12 mouse cellular contexts compared by ENCODE assay signal in the genomic region with DNA sequence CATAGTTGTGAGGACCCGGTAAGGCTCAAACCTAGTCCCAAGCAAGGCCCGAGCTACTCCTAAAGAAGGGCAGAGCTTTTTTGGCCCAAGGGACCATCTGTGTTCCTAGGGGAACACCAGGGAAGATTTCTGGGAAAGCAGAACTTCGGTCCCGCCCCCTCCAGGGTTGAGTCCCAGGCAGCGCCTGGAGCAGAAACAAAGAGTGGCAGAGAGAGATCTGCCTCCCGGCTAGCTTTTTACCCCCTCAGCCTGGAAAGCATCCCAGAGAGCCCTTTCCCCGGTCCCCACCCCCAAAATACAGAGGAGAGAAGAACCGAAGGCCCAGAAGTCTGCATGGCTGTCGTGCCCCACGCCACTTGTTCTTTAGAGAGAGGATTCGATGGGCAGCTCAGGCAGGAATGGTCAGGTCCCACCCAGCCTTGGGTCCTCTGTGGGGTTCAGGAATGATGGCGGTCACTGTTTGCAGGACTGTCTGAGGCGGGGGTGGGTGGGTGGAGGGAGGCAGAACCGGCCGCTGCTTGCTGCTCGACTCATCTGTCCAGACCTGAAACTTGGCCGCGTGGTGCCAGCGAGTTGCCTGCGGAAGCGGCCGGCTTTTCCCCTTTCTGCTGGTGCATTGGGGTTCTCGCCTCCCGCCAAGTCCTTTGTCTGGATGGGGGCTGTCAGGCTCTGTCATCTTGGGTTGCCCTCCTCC. TPM values are rescaled to one million over a fixed set of nuclear protein-coding genes. Genes with fewer than 3 reads are reported as not detected.
DNase-seq lines count a peak whose midpoint lies in the region; ATAC-seq and TF ChIP-seq lines count a peak whose summit lies in the region.
"Had no signal": no experiment of that assay in that cellular context is flagged by ENCODE, and none has a peak within 500 bp of the region (broad histone marks: within the 10 kb centered on the region; RNA-seq: fewer than 3 reads in every experiment).

No protein-coding gene starts in this region.

- no peak overlapping the region for H3K4me2 ChIP-seq in forebrain, embryonic 16.5 days (ENCODE audit: low read length)
- no peak overlapping the region for H3K4me2 ChIP-seq in forebrain, postnatal 0 days (ENCODE audit: low read depth)
- H3K4me2 ChIP-seq: liver, embryonic 13.5 days had no signal

- in situ Hi-C loops in ES-E14 (cut with MboI; ENCODE audit: low sequenced_read_pairs in 2 of 2, unreplicated experiment in 2 of 2), result no loop called here

- no peak for DNase-seq in forebrain, postnatal 0 days
- no peak for DNase-seq in ES-E14 (ENCODE audit: low read depth, low spot score)
- peak; percentile 68 for DNase-seq in limb, embryonic 10.5 days (ENCODE audit: low spot score)
- no peak for DNase-seq in MN1 (ENCODE audit: low spot score)
- no peak for DNase-seq in urinary bladder, postnatal 10 days (ENCODE audit: low spot score)
- DNase-seq in urinary bladder, adult 18-20 months (ENCODE audit: low spot score in 2 of 2), result no peak
- DNase-seq: B cell, adult 2 months; liver, embryonic 13.5 days had no signal

- no peak overlapping the region for H3K27ac ChIP-seq in forebrain, embryonic 16.5 days (ENCODE audit: low read length)
- H3K27ac ChIP-seq in forebrain, postnatal 0 days (ENCODE audit: low read depth, low read length), result no peak overlapping the region
- H3K27ac ChIP-seq in ES-E14 (ENCODE audit: insufficient read depth, low read depth, low read length, poor library complexity, severe bottlenecking), result no peak overlapping the region
- no peak overlapping the region for H3K27ac ChIP-seq in limb, embryonic 10.5 days
- H3K27ac ChIP-seq: liver, embryonic 13.5 days had no signal

- no peak overlapping the region for H3K9ac ChIP-seq in forebrain, embryonic 16.5 days (replicated peaks; ENCODE audit: low read depth, low read length)
- no peak overlapping the region for H3K9ac ChIP-seq in forebrain, postnatal 0 days
- peak overlapping the region; percentile 9; the same call in 1 of the 2 replicates for H3K9ac ChIP-seq in ES-E14 (ENCODE audit: insufficient read depth, low read depth, low read length, poor library complexity, severe bottlenecking)
- H3K9ac ChIP-seq: liver, embryonic 13.5 days had no signal

- peaks cover 78% of the 10 kb centered on the region for H3K27me3 ChIP-seq in forebrain, embryonic 16.5 days (replicated peaks; ENCODE audit: control insufficient read depth, insufficient read depth, low read length)
- peaks cover 89% of the 10 kb centered on the region for H3K27me3 ChIP-seq in forebrain, postnatal 0 days (ENCODE audit: insufficient read depth, low read length)
- peaks cover 98% of the 10 kb centered on the region for H3K27me3 ChIP-seq in limb, embryonic 10.5 days (ENCODE audit: low read depth, poor library complexity, severe bottlenecking)

- 0% methylated on average over 24 of the region's 24 CpGs for WGBS in forebrain, embryonic 16.5 days
- WGBS in forebrain, postnatal 0 days, result 1% methylated on average over 24 of the region's 24 CpGs
- under 1% methylated on average over 24 of the region's 24 CpGs for WGBS in limb, embryonic 10.5 days

- peak; percentile 45 for ATAC-seq in forebrain, embryonic 16.5 days
- no peak for ATAC-seq in forebrain, postnatal 0 days
- 0 out of 2 replicates have a peak, but pooled peaks have one; percentile 37 for ATAC-seq in common myeloid progenitor, adult 5-6 weeks (replicated peaks; ENCODE audit: low read depth, poor library complexity, severe bottlenecking)

- TF ChIP-seq CTCF in forebrain, postnatal 0 days (IDR thresholded peaks at IDR 0.05; ENCODE audit: low read depth), result no peak

- no peak overlapping the region for H3K4me3 ChIP-seq in forebrain, embryonic 16.5 days (replicated peaks; ENCODE audit: low read length)
- H3K4me3 ChIP-seq in forebrain, postnatal 0 days (ENCODE audit: low read depth, low read length), result no peak overlapping the region
- peak overlapping the region; percentile 38 to 45 for H3K4me3 ChIP-seq in ES-E14 (ENCODE audit: insufficient read depth in 1 of 2, low read depth in 1 of 2, low read length in 2 of 2, poor library complexity in 1 of 2, severe bottlenecking in 1 of 2)
- H3K4me3 ChIP-seq in limb, embryonic 10.5 days, result peak overlapping the region; percentile 19
- H3K4me3 ChIP-seq: liver, embryonic 13.5 days had no signal

- no peaks in the 10 kb centered on the region for H3K36me3 ChIP-seq in forebrain, embryonic 16.5 days (ENCODE audit: control insufficient read depth, insufficient read depth)
- no peaks in the 10 kb centered on the region for H3K36me3 ChIP-seq in forebrain, postnatal 0 days (ENCODE audit: insufficient read depth)
- no peaks in the 10 kb centered on the region for H3K36me3 ChIP-seq in ES-E14 (ENCODE audit: control insufficient read depth, insufficient read depth, low read length, poor library complexity, severe bottlenecking)
- H3K36me3 ChIP-seq in limb, embryonic 10.5 days, result no peaks in the 10 kb centered on the region
- H3K36me3 ChIP-seq: liver, embryonic 13.5 days had no signal

- no peaks in the 10 kb centered on the region for H3K4me1 ChIP-seq in forebrain, embryonic 16.5 days (replicated peaks; ENCODE audit: control insufficient read depth, insufficient read depth, low read length)
- H3K4me1 ChIP-seq in forebrain, postnatal 0 days (ENCODE audit: insufficient read depth), result no peaks in the 10 kb centered on the region
- H3K4me1 ChIP-seq in ES-E14 (ENCODE audit: control insufficient read depth in 2 of 2, insufficient read depth in 2 of 2, low read length in 2 of 2, poor library complexity in 1 of 2), result peaks cover 0 to 5% of the 10 kb centered on the region in 2 experiments; a peak in 2 of 4 replicates
- peaks cover 11% of the 10 kb centered on the region for H3K4me1 ChIP-seq in limb, embryonic 10.5 days
- H3K4me1 ChIP-seq: liver, embryonic 13.5 days had no signal

- no peaks in the 10 kb centered on the region for H3K9me3 ChIP-seq in forebrain, embryonic 16.5 days (ENCODE audit: control insufficient read depth, low read length)
- H3K9me3 ChIP-seq in forebrain, postnatal 0 days (ENCODE audit: low read length), result no peaks in the 10 kb centered on the region
- no peaks in the 10 kb centered on the region for H3K9me3 ChIP-seq in ES-E14 (ENCODE audit: control insufficient read depth, insufficient read depth, low read depth, low read length)
- H3K9me3 ChIP-seq in limb, embryonic 10.5 days (replicated peaks), result no peaks in the 10 kb centered on the region
- H3K9me3 ChIP-seq: liver, embryonic 13.5 days had no signal

TF ChIP-seq in ES-E14, 5 proteins besides CTCF, POLR2A, EP300 and RAD21:
- TF ChIP-seq MAFK (IDR thresholded peaks at IDR 0.05; ENCODE audit: insufficient read depth, low read depth, low read length) (no peak), ZC3H11A (IDR thresholded peaks at IDR 0.05; ENCODE audit: borderline replicate concordance, low read depth, low read length) (no peak), CHD2 (IDR thresholded peaks at IDR 0.05; ENCODE audit: low read depth, low read length) (no peak), HCFC1 (IDR thresholded peaks at IDR 0.05; ENCODE audit: borderline replicate concordance, insufficient read depth, low read length) (no peak)

RNA-seq across cellular contexts. Expression of a gene that starts 9.5 kb away (rescaled TPM):
- not detected in 2 replicates for polyA plus RNA-seq in forebrain, embryonic 16.5 days (2015; fragmentation: Nextera tagmentation; extraction: Ambion mirVana)
- total RNA-seq in forebrain, postnatal 0 days (2014; rRNA removed), result 0.05 and 0.46 TPM in 2 replicates
- not detected in 2 replicates for polyA plus RNA-seq in forebrain, postnatal 0 days (2015; fragmentation: Nextera tagmentation; extraction: Ambion mirVana)
- total RNA-seq in ES-E14 (2012; rRNA removed), result 3.2 and 3.3 TPM in 2 replicates
- not detected in 2 replicates for total RNA-seq in common myeloid progenitor, adult 5-6 weeks (2017)
- not detected in 2 replicates for polyA plus RNA-seq in limb, embryonic 10.5 days (2016; fragmentation: Nextera tagmentation; extraction: Ambion mirVana)
- total RNA-seq: hematopoietic stem cell, adult 5-6 weeks; megakaryocyte-erythroid progenitor cell, adult 5-6 weeks had no signal
- polyA plus RNA-seq: liver, embryonic 13.5 days had no signal

Comparison
In these comparisons a context has a peak if more than half of its experiments do, and no peak if none do; other contexts are left out.
1. H3K4me3 ChIP-seq: peak in ES-E14 (2 of 2) and limb, embryonic 10.5 days (single experiment); none in forebrain, embryonic 16.5 days (single experiment) and forebrain, postnatal 0 days (single experiment).